Comparison of ENCODE assay signal across 21 mouse cellular contexts in the genomic region with DNA sequence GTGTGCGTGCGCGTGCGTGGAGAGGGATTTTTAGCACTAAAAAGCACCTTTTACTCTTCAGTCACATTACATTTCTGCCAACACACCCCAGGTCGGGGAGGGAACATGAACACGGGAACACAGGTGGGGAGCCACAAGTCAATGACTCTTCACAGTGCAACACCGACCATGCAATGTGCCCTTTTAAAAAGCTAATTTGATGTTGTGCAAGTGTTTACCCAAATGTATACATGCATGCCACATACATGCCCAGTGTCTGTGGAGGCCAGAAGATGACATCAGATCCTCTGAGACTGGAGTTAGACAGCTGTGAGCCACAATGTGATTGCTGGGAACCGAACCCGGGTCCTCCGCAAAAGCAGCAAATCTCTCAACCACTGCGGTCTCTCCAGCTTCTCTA. TPM values are rescaled to one million over a fixed set of nuclear protein-coding genes. Genes with fewer than 3 reads are reported as not detected.
DNase-seq lines count a peak whose midpoint lies in the region; ATAC-seq and TF ChIP-seq lines count a peak whose summit lies in the region.
"Had no signal": no experiment of that assay in that cellular context is flagged by ENCODE, and none has a peak within 500 bp of the region (broad histone marks: within the 10 kb centered on the region; RNA-seq: fewer than 3 reads in every experiment).

No protein-coding gene starts in this region.

- no peak for ATAC-seq in embryonic facial prominence, embryonic 12.5 days (ENCODE audit: insufficient number of reproducible peaks, insufficient read depth, low FRiP score, low TSS enrichment)
- no peak for ATAC-seq in midbrain, embryonic 13.5 days
- no peak for ATAC-seq in embryonic facial prominence, embryonic 13.5 days (ENCODE audit: insufficient number of reproducible peaks, insufficient read depth, low FRiP score, low TSS enrichment, low read depth)
- ATAC-seq: activated CD4-positive, CD25-positive, alpha-beta regulatory T cell, adult 4 months; forebrain, embryonic 16.5 days; hindbrain, embryonic 16.5 days; inflammation-experienced regulatory T-cells, adult 6 months; Patski had no signal

- no peaks in the 10 kb centered on the region for H3K9me3 ChIP-seq in embryonic facial prominence, embryonic 12.5 days
- H3K9me3 ChIP-seq in embryonic facial prominence, embryonic 10.5 days: no peaks in the 10 kb centered on the region
- H3K9me3 ChIP-seq in midbrain, embryonic 10.5 days (replicated peaks): no peaks in the 10 kb centered on the region
- H3K9me3 ChIP-seq in midbrain, embryonic 13.5 days: no peaks in the 10 kb centered on the region
- H3K9me3 ChIP-seq in embryonic facial prominence, embryonic 13.5 days: no peaks in the 10 kb centered on the region
- H3K9me3 ChIP-seq: heart, embryonic 10.5 days; hindbrain, embryonic 12.5 days had no signal

- intact Hi-C loops in left cerebral cortex, postnatal 14 days (cut with DNase I): no loop called here

- no peak overlapping the region for H3K4me3 ChIP-seq in embryonic facial prominence, embryonic 12.5 days
- H3K4me3 ChIP-seq in embryonic facial prominence, embryonic 10.5 days: no peak overlapping the region
- H3K4me3 ChIP-seq in midbrain, embryonic 10.5 days: no peak overlapping the region
- H3K4me3 ChIP-seq in midbrain, embryonic 13.5 days (replicated peaks): no peak overlapping the region
- H3K4me3 ChIP-seq in embryonic facial prominence, embryonic 13.5 days: no peak overlapping the region
- no peak overlapping the region for H3K4me3 ChIP-seq in cerebellum, adult 2 months (replicated peaks; ENCODE audit: insufficient read depth, low read depth, low read length)
- H3K4me3 ChIP-seq: heart, embryonic 10.5 days; hindbrain, embryonic 12.5 days had no signal

- WGBS in embryonic facial prominence, embryonic 12.5 days: 87% methylated on average over 11 of the region's 11 CpGs
- 89% methylated on average over 11 of the region's 11 CpGs for WGBS in embryonic facial prominence, embryonic 10.5 days
- 93% methylated on average over 11 of the region's 11 CpGs for WGBS in midbrain, embryonic 10.5 days
- WGBS in midbrain, embryonic 13.5 days: 94% methylated on average over 11 of the region's 11 CpGs
- WGBS in embryonic facial prominence, embryonic 13.5 days: 88% methylated on average over 11 of the region's 11 CpGs
- 95% methylated on average over 11 of the region's 11 CpGs for WGBS in cerebellum, adult 2 months

- H3K9ac ChIP-seq in embryonic facial prominence, embryonic 12.5 days: no peak overlapping the region
- H3K9ac ChIP-seq in midbrain, embryonic 13.5 days (replicated peaks): no peak overlapping the region
- H3K9ac ChIP-seq in embryonic facial prominence, embryonic 13.5 days: no peak overlapping the region
- H3K9ac ChIP-seq: hindbrain, embryonic 12.5 days had no signal

- H3K27ac ChIP-seq in embryonic facial prominence, embryonic 12.5 days: 0 out of 2 replicates have a peak overlapping the region, but pooled peaks have one; percentile 2
- no peak overlapping the region for H3K27ac ChIP-seq in embryonic facial prominence, embryonic 10.5 days (replicated peaks)
- H3K27ac ChIP-seq in midbrain, embryonic 10.5 days (replicated peaks): 0 out of 2 replicates have a peak overlapping the region, but pooled peaks have one; percentile 33
- H3K27ac ChIP-seq in midbrain, embryonic 13.5 days: no peak overlapping the region
- H3K27ac ChIP-seq in embryonic facial prominence, embryonic 13.5 days: 0 out of 2 replicates have a peak overlapping the region, but pooled peaks have one; percentile 69
- no peak overlapping the region for H3K27ac ChIP-seq in cerebellum, adult 2 months (ENCODE audit: insufficient read depth, low read length)
- H3K27ac ChIP-seq: hindbrain, embryonic 12.5 days had no signal

- H3K4me1 ChIP-seq in embryonic facial prominence, embryonic 12.5 days: peaks cover 17% of the 10 kb centered on the region
- peaks cover 47% of the 10 kb centered on the region for H3K4me1 ChIP-seq in embryonic facial prominence, embryonic 10.5 days
- H3K4me1 ChIP-seq in midbrain, embryonic 10.5 days: peaks cover 19% of the 10 kb centered on the region
- H3K4me1 ChIP-seq in midbrain, embryonic 13.5 days (replicated peaks): peaks cover 16% of the 10 kb centered on the region
- peaks cover 37% of the 10 kb centered on the region for H3K4me1 ChIP-seq in embryonic facial prominence, embryonic 13.5 days
- peaks cover 3% of the 10 kb centered on the region; the same call in 1 of the 2 replicates for H3K4me1 ChIP-seq in cerebellum, adult 2 months (ENCODE audit: control insufficient read depth, insufficient read depth, low read length)

- no peaks in the 10 kb centered on the region for H3K36me3 ChIP-seq in embryonic facial prominence, embryonic 12.5 days
- H3K36me3 ChIP-seq in embryonic facial prominence, embryonic 10.5 days (replicated peaks): no peaks in the 10 kb centered on the region; the same call in 1 of the 2 replicates
- H3K36me3 ChIP-seq in midbrain, embryonic 10.5 days: no peaks in the 10 kb centered on the region
- H3K36me3 ChIP-seq in midbrain, embryonic 13.5 days: no peaks in the 10 kb centered on the region
- H3K36me3 ChIP-seq in embryonic facial prominence, embryonic 13.5 days: no peaks in the 10 kb centered on the region
- H3K36me3 ChIP-seq: heart, embryonic 10.5 days; hindbrain, embryonic 12.5 days had no signal

- TF ChIP-seq CTCF in cerebellum, adult 2 months (IDR thresholded peaks at IDR 0.05; ENCODE audit: borderline replicate concordance, insufficient read depth, low read depth, low read length): no peak

- H3K4me2 ChIP-seq in embryonic facial prominence, embryonic 12.5 days (replicated peaks): no peak overlapping the region
- H3K4me2 ChIP-seq in midbrain, embryonic 13.5 days (replicated peaks): no peak overlapping the region
- no peak overlapping the region for H3K4me2 ChIP-seq in embryonic facial prominence, embryonic 13.5 days
- H3K4me2 ChIP-seq: hindbrain, embryonic 12.5 days had no signal

- TF ChIP-seq POLR2A in cerebellum, adult 2 months (IDR thresholded peaks at IDR 0.05; ENCODE audit: borderline replicate concordance, insufficient read depth, low read length): no peak

- no peaks in the 10 kb centered on the region for H3K27me3 ChIP-seq in embryonic facial prominence, embryonic 12.5 days
- H3K27me3 ChIP-seq in embryonic facial prominence, embryonic 10.5 days (replicated peaks; ENCODE audit: low read depth, poor library complexity, severe bottlenecking): no peaks in the 10 kb centered on the region
- H3K27me3 ChIP-seq in midbrain, embryonic 10.5 days (ENCODE audit: low read depth, poor library complexity, severe bottlenecking): no peaks in the 10 kb centered on the region
- no peaks in the 10 kb centered on the region for H3K27me3 ChIP-seq in midbrain, embryonic 13.5 days
- H3K27me3 ChIP-seq in embryonic facial prominence, embryonic 13.5 days: no peaks in the 10 kb centered on the region
- no peaks in the 10 kb centered on the region for H3K27me3 ChIP-seq in cerebellum, adult 2 months (ENCODE audit: control insufficient read depth, insufficient read depth, low read length)
- H3K27me3 ChIP-seq: hindbrain, embryonic 12.5 days; Patski had no signal

- no peak for DNase-seq in embryonic facial prominence, embryonic 10.5 days (ENCODE audit: low spot score)
- DNase-seq in midbrain, embryonic 10.5 days (ENCODE audit: low spot score): no peak
- DNase-seq in left cerebral cortex, postnatal 14 days (ENCODE audit: low spot score in 2 of 2): no peak
- no peak for DNase-seq in cerebellum, adult 2 months
- DNase-seq: adrenal gland, postnatal 14 days; cerebellum, adult 11-12 months; cerebellum, postnatal 10 days; gastrocnemius, postnatal 10 days; heart, adult 18-20 months; heart, postnatal 10 days; heart, postnatal 4 days had no signal

RNA-seq across cellular contexts. Expression of a gene that starts 42.1 kb away (rescaled TPM):
- polyA plus RNA-seq in embryonic facial prominence, embryonic 12.5 days (2016; fragmentation: Nextera tagmentation; extraction: Ambion mirVana): 3.9 and 5.0 TPM in 2 replicates
- 1.0 and 1.5 TPM in 2 replicates for polyA plus RNA-seq in embryonic facial prominence, embryonic 10.5 days (2016; fragmentation: Nextera tagmentation; extraction: Ambion mirVana)
- 1.7 and 2.5 TPM in 2 replicates for polyA plus RNA-seq in midbrain, embryonic 10.5 days (2016; fragmentation: Nextera tagmentation; extraction: Ambion mirVana)
- polyA plus RNA-seq in midbrain, embryonic 13.5 days (2015; fragmentation: Nextera tagmentation; extraction: Ambion mirVana): 2.3 and 3.7 TPM in 2 replicates
- 3.3 and 3.6 TPM in 2 replicates for polyA plus RNA-seq in embryonic facial prominence, embryonic 13.5 days (2015; fragmentation: Nextera tagmentation; extraction: Ambion mirVana)
- 10 to 100 TPM; 55.5 to 56.7 TPM for total RNA-seq in left cerebral cortex, postnatal 14 days (2021)
- 22.4 and 23.2 TPM in 2 replicates for polyA plus RNA-seq in cerebellum, adult 2 months (2012; rRNA removed)

Comparison
In these comparisons a context has a peak if more than half of its experiments do, and no peak if none do; other contexts are left out.
1. H3K27ac ChIP-seq: peak in embryonic facial prominence, embryonic 12.5 days (single experiment), midbrain, embryonic 10.5 days (single experiment) and embryonic facial prominence, embryonic 13.5 days (single experiment); none in embryonic facial prominence, embryonic 10.5 days (single experiment), midbrain, embryonic 13.5 days (single experiment) and cerebellum, adult 2 months (single experiment).